Mouse (Mus musculus): ENCODE data around the gene Ppp1r11. TPM values are rescaled to one million over a fixed set of nuclear protein-coding genes. Genes with fewer than 3 reads are reported as not detected.

Gene Ppp1r11
- polyA plus RNA-seq, 1 experiment from 2014 or later, result 143 TPM

- no peaks in the 10 kb centered on the region for H3K27me3 ChIP-seq
- H3K27ac ChIP-seq (replicated peaks), result no peak overlapping the region
- WGBS, result 52% methylated on average over 1 of the region's 1 CpGs
- H3K4me1 ChIP-seq, result no peaks in the 10 kb centered on the region
- no peak overlapping the region for H3K4me2 ChIP-seq (replicated peaks)
- no peak overlapping the region for H3K4me3 ChIP-seq
- no peak overlapping the region for H3K9ac ChIP-seq (replicated peaks)
- no peak for ATAC-seq (ENCODE audit: low FRiP score, low read depth)
- no peaks in the 10 kb centered on the region for H3K9me3 ChIP-seq
- H3K36me3 ChIP-seq, result no peaks in the 10 kb centered on the region
Observed at GRCm38 (mm10) chr17:36908235-36908634, 43.3 kb downstream of the Ppp1r11 start.

- no peak overlapping the region for H3K4me2 ChIP-seq (replicated peaks)
- no peaks in the 10 kb centered on the region for H3K4me1 ChIP-seq
- H3K27ac ChIP-seq (replicated peaks), result no peak overlapping the region
- ATAC-seq (ENCODE audit: low FRiP score, low read depth), result no peak
- no peaks in the 10 kb centered on the region for H3K27me3 ChIP-seq
- no peaks in the 10 kb centered on the region for H3K9me3 ChIP-seq
- H3K4me3 ChIP-seq, result no peak overlapping the region
- H3K9ac ChIP-seq (replicated peaks), result no peak overlapping the region
- WGBS, result 78% methylated on average over 3 of the region's 3 CpGs
- no peaks in the 10 kb centered on the region for H3K36me3 ChIP-seq
Observed at GRCm38 (mm10) chr17:36903651-36904050, 47.9 kb downstream of the Ppp1r11 start.

- Histone ChIP-seq H3K36me3 (no peaks in the 10 kb centered on the region), H3K4me2 (replicated peaks) (no peak overlapping the region), H3K9ac (replicated peaks) (no peak overlapping the region), H3K27me3 (no peaks in the 10 kb centered on the region), H3K4me1 (no peaks in the 10 kb centered on the region), H3K9me3 (no peaks in the 10 kb centered on the region), H3K4me3 (no peak overlapping the region), H3K27ac (replicated peaks) (no peak overlapping the region)
- no peak for ATAC-seq (ENCODE audit: low FRiP score, low read depth)
- 38% methylated on average over 1 of the region's 1 CpGs for WGBS
Observed at GRCm38 (mm10) chr17:36900691-36901090, 50.9 kb downstream of the Ppp1r11 start.

GRCm38 (mm10) chr17:36900001-36900400, 51.5 kb downstream of the Ppp1r11 start:
- H3K4me3 ChIP-seq, result no peak overlapping the region
- ATAC-seq (ENCODE audit: low FRiP score, low read depth), result no peak
- no peaks in the 10 kb centered on the region for H3K27me3 ChIP-seq
- H3K4me1 ChIP-seq, result no peaks in the 10 kb centered on the region
- no peak overlapping the region for H3K9ac ChIP-seq (replicated peaks)
- 85% methylated on average over 5 of the region's 5 CpGs for WGBS
- no peaks in the 10 kb centered on the region for H3K9me3 ChIP-seq
- H3K36me3 ChIP-seq, result no peaks in the 10 kb centered on the region
- no peak overlapping the region for H3K27ac ChIP-seq (replicated peaks)
- H3K4me2 ChIP-seq (replicated peaks), result no peak overlapping the region

- H3K4me2 ChIP-seq (replicated peaks), result no peak overlapping the region
- H3K9ac ChIP-seq (replicated peaks), result no peak overlapping the region
- H3K36me3 ChIP-seq, result no peaks in the 10 kb centered on the region
- no peak for ATAC-seq (ENCODE audit: low FRiP score, low read depth)
- 82% methylated on average over 4 of the region's 4 CpGs for WGBS
- no peak overlapping the region for H3K4me3 ChIP-seq
- no peaks in the 10 kb centered on the region for H3K27me3 ChIP-seq
- no peaks in the 10 kb centered on the region for H3K9me3 ChIP-seq
- no peaks in the 10 kb centered on the region for H3K4me1 ChIP-seq
- no peak overlapping the region for H3K27ac ChIP-seq (replicated peaks)
Observed at GRCm38 (mm10) chr17:36899376-36899775, 52.2 kb downstream of the Ppp1r11 start.

Other genes starting within 250 kb of the Ppp1r11 start
- gene H2-M10.5, start 178.8 kb downstream of the Ppp1r11 start, polyA plus RNA-seq (2016; fragmentation: Nextera tagmentation; extraction: Ambion mirVana), result not detected in 2 replicates
- not detected in 2 replicates for gene H2-M10.6, start 139.6 kb downstream of the Ppp1r11 start, polyA plus RNA-seq (2016; fragmentation: Nextera tagmentation; extraction: Ambion mirVana)
- gene Trim26, start 114.6 kb downstream of the Ppp1r11 start, polyA plus RNA-seq (2016; fragmentation: Nextera tagmentation; extraction: Ambion mirVana), result 48.9 and 49.0 TPM in 2 replicates
- 0.21 and 0.56 TPM in 2 replicates for gene Trim15, start 84.5 kb downstream of the Ppp1r11 start, polyA plus RNA-seq (2016; fragmentation: Nextera tagmentation; extraction: Ambion mirVana)
- 6.2 and 7.3 TPM in 2 replicates for gene Trim10, start 82.2 kb downstream of the Ppp1r11 start, polyA plus RNA-seq (2016; fragmentation: Nextera tagmentation; extraction: Ambion mirVana)
- not detected in 2 replicates for gene Trim40, start 61.6 kb downstream of the Ppp1r11 start, polyA plus RNA-seq (2016; fragmentation: Nextera tagmentation; extraction: Ambion mirVana)
- not detected in 2 replicates for gene Trim31, start 53.6 kb downstream of the Ppp1r11 start, polyA plus RNA-seq (2016; fragmentation: Nextera tagmentation; extraction: Ambion mirVana)
- gene Rnf39, start 8.8 kb downstream of the Ppp1r11 start, polyA plus RNA-seq (2016; fragmentation: Nextera tagmentation; extraction: Ambion mirVana), result 0.63 TPM in 2 replicates
- 75.9 and 78.4 TPM in 2 replicates for gene Znrd1, start 6.8 kb upstream of the Ppp1r11 start, polyA plus RNA-seq (2016; fragmentation: Nextera tagmentation; extraction: Ambion mirVana)
- 7.3 and 7.6 TPM in 2 replicates for gene Znrd1as, start 6.9 kb upstream of the Ppp1r11 start, polyA plus RNA-seq (2016; fragmentation: Nextera tagmentation; extraction: Ambion mirVana)
- 0.28 and 0.37 TPM in 2 replicates for gene 2410137M14Rik, start 29.5 kb upstream of the Ppp1r11 start, polyA plus RNA-seq (2016; fragmentation: Nextera tagmentation; extraction: Ambion mirVana)
- gene H2-M5, start 37.8 kb upstream of the Ppp1r11 start, polyA plus RNA-seq (2016; fragmentation: Nextera tagmentation; extraction: Ambion mirVana), result 2.4 and 2.9 TPM in 2 replicates
- 175 and 190 TPM in 2 replicates for gene Zfp57, start 49.4 kb upstream of the Ppp1r11 start, polyA plus RNA-seq (2016; fragmentation: Nextera tagmentation; extraction: Ambion mirVana)
- 0.68 and 0.96 TPM in 2 replicates for gene Mog, start 71.7 kb upstream of the Ppp1r11 start, polyA plus RNA-seq (2016; fragmentation: Nextera tagmentation; extraction: Ambion mirVana)
- gene Gabbr1, start 94.2 kb upstream of the Ppp1r11 start, polyA plus RNA-seq (2016; fragmentation: Nextera tagmentation; extraction: Ambion mirVana), result 33.4 and 35.9 TPM in 2 replicates
- gene Olfr90, start 136.8 kb upstream of the Ppp1r11 start, polyA plus RNA-seq (2016; fragmentation: Nextera tagmentation; extraction: Ambion mirVana), result 0.14 TPM in 1 of 2 replicates, not detected in the other
- gene Olfr91, start 146.5 kb upstream of the Ppp1r11 start, polyA plus RNA-seq (2016; fragmentation: Nextera tagmentation; extraction: Ambion mirVana), result not detected in 2 replicates
- not detected in 2 replicates for gene Olfr92, start 168.3 kb upstream of the Ppp1r11 start, polyA plus RNA-seq (2016; fragmentation: Nextera tagmentation; extraction: Ambion mirVana)
- gene Olfr93, start 209.8 kb upstream of the Ppp1r11 start, polyA plus RNA-seq (2016; fragmentation: Nextera tagmentation; extraction: Ambion mirVana), result not detected in 2 replicates
- gene Ubd, start 242.2 kb upstream of the Ppp1r11 start, polyA plus RNA-seq (2016; fragmentation: Nextera tagmentation; extraction: Ambion mirVana), result not detected in 2 replicates
- gene Olfr94, start 249.3 kb upstream of the Ppp1r11 start, polyA plus RNA-seq (2016; fragmentation: Nextera tagmentation; extraction: Ambion mirVana), result not detected in 2 replicates

Measured in midbrain, embryonic 12.5 days (tissue).